Mouse (Mus musculus): ENCODE results near the gene Hoxc11. TPM values are rescaled to one million over a fixed set of nuclear protein-coding genes. Genes with fewer than 3 reads are reported as not detected.

Hoxc11 gene
- total and polyA plus RNA-seq, 2 experiments, result not detected

DNA sequence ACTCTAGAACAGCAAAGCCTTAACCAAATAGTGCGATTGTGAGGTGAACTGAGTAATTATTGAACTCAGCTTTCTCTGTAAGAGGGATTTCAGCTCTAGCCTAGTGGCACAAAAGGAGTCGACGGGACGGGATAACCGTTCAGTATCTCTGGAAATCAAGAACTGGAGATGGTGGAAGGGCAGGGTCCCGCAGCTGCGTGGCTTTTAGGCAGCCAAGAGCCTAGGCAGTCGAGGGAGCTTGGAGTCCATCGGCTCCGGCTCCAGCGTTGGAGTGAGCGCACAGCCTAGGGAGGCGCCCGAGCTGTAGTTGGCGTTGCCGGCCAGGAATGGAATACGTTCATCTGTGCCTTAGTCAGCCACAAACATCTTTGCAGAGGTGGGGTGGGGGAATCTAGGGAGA, 51.1 kb downstream of the Hoxc11 start:
- H3K27me3 ChIP-seq (ENCODE audit: control insufficient read depth, insufficient read depth, low read length), result peaks cover 11% of the 10 kb centered on the region
- H3K36me3 ChIP-seq (ENCODE audit: control insufficient read depth, insufficient read depth, low read length), result no peaks in the 10 kb centered on the region
- no peak overlapping the region for H3K4me3 ChIP-seq (ENCODE audit: insufficient read depth, low read depth, low read length)
- H3K9ac ChIP-seq (ENCODE audit: low read depth, low read length), result no peak overlapping the region
- no peaks in the 10 kb centered on the region for H3K79me2 ChIP-seq (ENCODE audit: control insufficient read depth, insufficient read depth, low read length)
- DNase-seq (ENCODE audit: extremely low read depth, low read depth, low spot score), result no peak
- WGBS, result 3% methylated on average over 17 of the region's 17 CpGs
- H3K4me1 ChIP-seq (ENCODE audit: control insufficient read depth, insufficient read depth, low read length), result no peaks in the 10 kb centered on the region
- no peak overlapping the region for H3K27ac ChIP-seq (replicated peaks; ENCODE audit: insufficient read depth, low read depth, low read length)
- TF ChIP-seq CTCF (IDR thresholded peaks at IDR 0.05; ENCODE audit: low read depth, low read length) (no peak), POLR2A (IDR thresholded peaks at IDR 0.05; ENCODE audit: extremely low read depth, insufficient read depth, low read length) (no peak)

DNA sequence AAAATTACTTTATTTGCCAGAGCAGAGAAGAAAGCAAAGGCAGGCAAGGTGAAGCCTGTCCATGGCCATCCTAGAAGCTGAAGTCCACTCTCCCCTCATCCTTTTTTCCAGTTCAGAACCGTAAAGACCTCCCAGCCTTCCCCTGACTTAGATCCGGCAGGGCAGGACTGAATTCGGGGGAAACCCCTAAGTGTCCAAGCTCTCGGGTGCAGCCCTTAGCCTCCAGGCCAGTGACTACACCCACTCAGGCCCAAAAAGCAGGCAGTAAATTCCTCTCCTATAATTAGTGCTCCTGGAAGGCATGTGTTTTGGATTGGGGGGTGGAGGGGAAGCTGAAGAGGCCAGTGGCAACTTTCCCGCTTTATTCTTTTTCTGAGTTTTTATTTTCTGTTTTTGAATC, 51.6 kb downstream of the Hoxc11 start:
- Histone ChIP-seq H3K4me1 (ENCODE audit: control insufficient read depth, insufficient read depth, low read length) (no peaks in the 10 kb centered on the region), H3K27me3 (ENCODE audit: control insufficient read depth, insufficient read depth, low read length) (peaks cover 16% of the 10 kb centered on the region), H3K9ac (ENCODE audit: low read depth, low read length) (no peak overlapping the region), H3K36me3 (ENCODE audit: control insufficient read depth, insufficient read depth, low read length) (no peaks in the 10 kb centered on the region), H3K4me3 (ENCODE audit: insufficient read depth, low read depth, low read length) (no peak overlapping the region), H3K79me2 (ENCODE audit: control insufficient read depth, insufficient read depth, low read length) (no peaks in the 10 kb centered on the region), H3K27ac (replicated peaks; ENCODE audit: insufficient read depth, low read depth, low read length) (no peak overlapping the region)
- no peak for TF ChIP-seq POLR2A (IDR thresholded peaks at IDR 0.05; ENCODE audit: extremely low read depth, insufficient read depth, low read length)
- TF ChIP-seq CTCF (IDR thresholded peaks at IDR 0.05; ENCODE audit: low read depth, low read length), result no peak
- WGBS, result 13% methylated on average over 5 of the region's 5 CpGs
- DNase-seq (ENCODE audit: extremely low read depth, low read depth, low spot score), result no peak

DNA sequence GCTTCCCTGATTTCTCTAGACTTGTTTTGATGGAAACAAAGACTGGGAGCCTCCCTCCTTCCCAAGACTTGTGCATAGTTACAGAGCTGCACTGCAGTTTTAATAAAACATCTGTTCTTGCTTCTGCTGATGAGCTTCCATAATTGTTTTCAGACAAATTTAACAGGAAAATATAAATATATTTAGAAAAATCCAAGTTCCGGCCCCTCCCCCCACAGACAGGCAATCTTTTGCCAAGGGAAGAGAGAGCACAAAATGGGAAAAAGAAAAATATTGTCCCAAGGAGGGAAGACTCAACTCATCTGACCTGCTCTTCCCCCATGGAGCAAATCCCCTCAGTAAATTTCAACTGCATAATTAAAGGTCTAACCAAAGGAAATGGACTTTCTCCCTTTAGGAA, 52.1 kb downstream of the Hoxc11 start:
- H3K79me2 ChIP-seq (ENCODE audit: control insufficient read depth, insufficient read depth, low read length), result no peaks in the 10 kb centered on the region
- peaks cover 19% of the 10 kb centered on the region for H3K27me3 ChIP-seq (ENCODE audit: control insufficient read depth, insufficient read depth, low read length)
- 28% methylated on average over 1 of the region's 1 CpGs for WGBS
- H3K4me1 ChIP-seq (ENCODE audit: control insufficient read depth, insufficient read depth, low read length), result no peaks in the 10 kb centered on the region
- TF ChIP-seq CTCF (IDR thresholded peaks at IDR 0.05; ENCODE audit: low read depth, low read length) (no peak), POLR2A (IDR thresholded peaks at IDR 0.05; ENCODE audit: extremely low read depth, insufficient read depth, low read length) (no peak)
- H3K9ac ChIP-seq (ENCODE audit: low read depth, low read length), result no peak overlapping the region
- no peaks in the 10 kb centered on the region for H3K36me3 ChIP-seq (ENCODE audit: control insufficient read depth, insufficient read depth, low read length)
- DNase-seq (ENCODE audit: extremely low read depth, low read depth, low spot score), result no peak
- no peak overlapping the region for H3K27ac ChIP-seq (replicated peaks; ENCODE audit: insufficient read depth, low read depth, low read length)
- H3K4me3 ChIP-seq (ENCODE audit: insufficient read depth, low read depth, low read length), result no peak overlapping the region

Other genes starting within 250 kb of the Hoxc11 start
- 19.1 and 20.5 TPM in 2 replicates for gene Calcoco1, start 232.2 kb upstream of the Hoxc11 start, total RNA-seq (2014; rRNA removed)
- gene Calcoco1, start 232.2 kb upstream of the Hoxc11 start, polyA plus RNA-seq (2012; rRNA removed), result 20.7 and 22.8 TPM in 2 replicates
- not detected in 2 replicates for gene Hoxc13, start 33.3 kb upstream of the Hoxc11 start, total RNA-seq (2014; rRNA removed)
- not detected in 2 replicates for gene Hoxc13, start 33.3 kb upstream of the Hoxc11 start, polyA plus RNA-seq (2012; rRNA removed)
- gene Hoxc12, start 17.7 kb upstream of the Hoxc11 start, total RNA-seq (2014; rRNA removed), result not detected in 2 replicates
- not detected in 2 replicates for gene Hoxc12, start 17.7 kb upstream of the Hoxc11 start, polyA plus RNA-seq (2012; rRNA removed)
- gene Hoxc10, start 12.4 kb downstream of the Hoxc11 start, total RNA-seq (2014; rRNA removed), result not detected in 2 replicates
- not detected in 2 replicates for gene Hoxc10, start 12.4 kb downstream of the Hoxc11 start, polyA plus RNA-seq (2012; rRNA removed)
- under 0.01 TPM in 1 of 2 replicates, not detected in the other for gene Hoxc5, start 13.0 kb downstream of the Hoxc11 start, total RNA-seq (2014; rRNA removed)
- gene Hoxc5, start 13.0 kb downstream of the Hoxc11 start, polyA plus RNA-seq (2012; rRNA removed), result not detected in 2 replicates
- not detected in 2 replicates for gene Hoxc9, start 22.0 kb downstream of the Hoxc11 start, total RNA-seq (2014; rRNA removed)
- gene Hoxc9, start 22.0 kb downstream of the Hoxc11 start, polyA plus RNA-seq (2012; rRNA removed), result not detected in 2 replicates
- gene Hoxc8, start 36.2 kb downstream of the Hoxc11 start, total RNA-seq (2014; rRNA removed), result not detected in 2 replicates
- gene Hoxc8, start 36.2 kb downstream of the Hoxc11 start, polyA plus RNA-seq (2012; rRNA removed), result not detected in 2 replicates
- not detected in 2 replicates for gene Hoxc6, start 43.8 kb downstream of the Hoxc11 start, total RNA-seq (2014; rRNA removed)
- gene Hoxc6, start 43.8 kb downstream of the Hoxc11 start, polyA plus RNA-seq (2012; rRNA removed), result not detected in 2 replicates
- 0.20 TPM in 1 of 2 replicates, not detected in the other for gene Hoxc4, start 64.5 kb downstream of the Hoxc11 start, total RNA-seq (2014; rRNA removed)
- not detected in 2 replicates for gene Hoxc4, start 64.5 kb downstream of the Hoxc11 start, polyA plus RNA-seq (2012; rRNA removed)
- 6.8 and 8.1 TPM in 2 replicates for gene Smug1, start 212.7 kb downstream of the Hoxc11 start, total RNA-seq (2014; rRNA removed)
- 9.9 and 11.1 TPM in 2 replicates for gene Smug1, start 212.7 kb downstream of the Hoxc11 start, polyA plus RNA-seq (2012; rRNA removed)

All from liver, adult 2 months (tissue).